Mouse (Mus musculus): ENCODE measurements around the gene Fam102a.

GRCm38 (mm10) chr2:32549764-32550163, 14.6 kb downstream of the Fam102a start:
- TF ChIP-seq CTCF (IDR thresholded peaks at IDR 0.05; ENCODE audit: extremely low read depth, insufficient read depth, insufficient read length, insufficient replicate concordance) (no peak), POLR2A (IDR thresholded peaks at IDR 0.05; ENCODE audit: low read depth, low read length) (no peak)
